Mouse (Mus musculus): ENCODE measurements around the gene Pwwp2b.
A peak's percentile ranks its signal among the peaks of the same experiment; 100 is the strongest.

Pwwp2b gene

GRCm38 (mm10) chr7:139247881-139248614 lies at the start of gene Pwwp2b:
TSS of gene Pwwp2b (plus strand) at chr7:139248482.
- peak; percentile 44 for DNase-seq (ENCODE audit: low read depth, low spot score)

- no peak for DNase-seq (ENCODE audit: low read depth, low spot score)
Measured at GRCm38 (mm10) chr7:139200108-139200507, 48.2 kb upstream of the Pwwp2b start.

GRCm38 (mm10) chr7:139201209-139201608 lies 47.1 kb upstream of the Pwwp2b start:
- DNase-seq (ENCODE audit: low read depth, low spot score) = no peak

- peak; percentile 56 for DNase-seq (ENCODE audit: low read depth, low spot score)
Measured at GRCm38 (mm10) chr7:139208023-139208772, 40.1 kb upstream of the Pwwp2b start.

GRCm38 (mm10) chr7:139208773-139209095 lies 39.5 kb upstream of the Pwwp2b start:
- DNase-seq (ENCODE audit: low read depth, low spot score) = no peak

GRCm38 (mm10) chr7:139211761-139212160 lies 36.5 kb upstream of the Pwwp2b start:
- no peak for DNase-seq (ENCODE audit: low read depth, low spot score)

- DNase-seq (ENCODE audit: low read depth, low spot score) = peak; percentile 99
Measured at GRCm38 (mm10) chr7:139212754-139213745, 35.2 kb upstream of the Pwwp2b start, which contains the start of the genes Lrrc27 and Stk32c. TSS of gene Lrrc27 (plus strand) at chr7:139212988. TSS of gene Stk32c (minus strand) at chr7:139213307.

GRCm38 (mm10) chr7:139213751-139214150 lies 34.5 kb upstream of the Pwwp2b start:
- DNase-seq (ENCODE audit: low read depth, low spot score) = no peak

GRCm38 (mm10) chr7:139214160-139214559 lies 34.1 kb upstream of the Pwwp2b start:
- no peak for DNase-seq (ENCODE audit: low read depth, low spot score)

GRCm38 (mm10) chr7:139214596-139215340 lies 33.5 kb upstream of the Pwwp2b start:
- DNase-seq (ENCODE audit: low read depth, low spot score) = no peak

GRCm38 (mm10) chr7:139215516-139215915 lies 32.8 kb upstream of the Pwwp2b start:
- DNase-seq (ENCODE audit: low read depth, low spot score) = no peak

- no peak for DNase-seq (ENCODE audit: low read depth, low spot score)
Measured at GRCm38 (mm10) chr7:139215946-139216345, 32.3 kb upstream of the Pwwp2b start.

- DNase-seq (ENCODE audit: low read depth, low spot score) = no peak
Measured at GRCm38 (mm10) chr7:139216464-139216863, 31.8 kb upstream of the Pwwp2b start.

GRCm38 (mm10) chr7:139217046-139217445 lies 31.2 kb upstream of the Pwwp2b start:
- no peak for DNase-seq (ENCODE audit: low read depth, low spot score)

GRCm38 (mm10) chr7:139218641-139219415 lies 29.5 kb upstream of the Pwwp2b start:
- DNase-seq (ENCODE audit: low read depth, low spot score) = no peak

GRCm38 (mm10) chr7:139219486-139219885 lies 28.8 kb upstream of the Pwwp2b start:
- DNase-seq (ENCODE audit: low read depth, low spot score) = no peak

- no peak for DNase-seq (ENCODE audit: low read depth, low spot score)
Measured at GRCm38 (mm10) chr7:139220303-139220702, 28.0 kb upstream of the Pwwp2b start.

GRCm38 (mm10) chr7:139221072-139221471 lies 27.2 kb upstream of the Pwwp2b start:
- DNase-seq (ENCODE audit: low read depth, low spot score) = no peak

GRCm38 (mm10) chr7:139221856-139222255 lies 26.4 kb upstream of the Pwwp2b start:
- no peak for DNase-seq (ENCODE audit: low read depth, low spot score)

GRCm38 (mm10) chr7:139222341-139222740 lies 25.9 kb upstream of the Pwwp2b start:
- no peak for DNase-seq (ENCODE audit: low read depth, low spot score)
